Mouse (Mus musculus): ENCODE measurements around the gene Cnr2. TPM values are rescaled to one million over a fixed set of nuclear protein-coding genes. Genes with fewer than 3 reads are reported as not detected.

The Cnr2 gene
- polyA plus RNA-seq, 1 experiment from 2014 or later = 0.55 TPM

DNA sequence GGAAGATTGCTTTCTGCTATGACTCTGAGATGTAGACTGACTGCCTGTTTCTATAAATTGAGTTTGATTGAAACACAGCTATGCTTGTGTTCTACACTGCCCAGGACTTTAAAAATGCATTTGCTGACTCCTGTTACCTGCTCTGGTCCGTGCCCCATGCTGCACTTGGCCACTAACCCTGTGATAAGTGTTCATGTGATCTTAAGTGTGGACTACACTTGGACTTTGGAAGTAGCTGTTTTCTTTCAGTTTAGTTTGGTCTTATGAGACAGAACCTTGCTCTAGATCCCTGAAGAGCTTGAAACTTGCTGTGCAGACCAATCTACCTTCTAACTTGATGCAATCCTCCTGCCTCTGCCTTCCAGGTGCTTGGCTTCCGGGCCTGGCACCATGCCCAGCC lies 29.2 kb downstream of the Cnr2 start:
- H3K36me3 ChIP-seq = 0 out of 2 replicates have a peak, but pooled peaks cover 5% of the 10 kb centered on the region
- no peak overlapping the region for H3K27ac ChIP-seq
- no peak for ATAC-seq (replicated peaks; ENCODE audit: insufficient number of reproducible peaks, insufficient read depth, low FRiP score, low read depth)
- no peak overlapping the region for H3K4me3 ChIP-seq
- H3K4me2 ChIP-seq = no peak overlapping the region
- H3K9ac ChIP-seq = no peak overlapping the region
- H3K27me3 ChIP-seq = no peaks in the 10 kb centered on the region
- WGBS = 91% methylated on average over 2 of the region's 2 CpGs
- peaks cover 20% of the 10 kb centered on the region for H3K4me1 ChIP-seq (replicated peaks)
- H3K9me3 ChIP-seq (replicated peaks) = no peaks in the 10 kb centered on the region

DNA sequence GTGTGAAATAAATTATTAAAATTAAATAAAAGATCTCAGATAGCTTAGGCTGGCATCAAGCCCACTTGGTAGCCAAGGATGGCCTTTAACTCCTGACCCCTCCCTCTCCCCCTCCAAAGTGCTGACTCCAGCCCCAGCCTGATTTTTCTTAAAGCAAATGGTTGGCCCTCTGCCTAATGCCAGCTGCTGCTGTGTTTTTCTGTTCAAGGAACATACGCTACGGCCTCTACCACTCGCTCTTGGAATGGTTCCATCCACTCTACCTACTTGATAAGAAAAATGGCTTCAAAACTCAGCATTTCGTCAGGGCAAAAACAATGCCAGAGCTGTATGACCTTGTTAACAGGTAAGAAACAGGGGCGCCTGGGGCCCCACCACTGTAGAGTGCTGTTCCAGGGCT lies 30.1 kb downstream of the Cnr2 start:
- no peak overlapping the region for H3K4me2 ChIP-seq
- H3K27me3 ChIP-seq = no peaks in the 10 kb centered on the region
- no peak overlapping the region for H3K9ac ChIP-seq
- 50% methylated on average over 5 of the region's 5 CpGs for WGBS
- ATAC-seq (replicated peaks; ENCODE audit: insufficient number of reproducible peaks, insufficient read depth, low FRiP score, low read depth) = no peak
- 0 out of 2 replicates have a peak, but pooled peaks cover 5% of the 10 kb centered on the region for H3K36me3 ChIP-seq
- peak overlapping the region; percentile 11; the same call in 1 of the 2 replicates for H3K27ac ChIP-seq
- no peak overlapping the region for H3K4me3 ChIP-seq
- H3K9me3 ChIP-seq (replicated peaks) = no peaks in the 10 kb centered on the region
- peaks cover 20% of the 10 kb centered on the region for H3K4me1 ChIP-seq (replicated peaks)

DNA sequence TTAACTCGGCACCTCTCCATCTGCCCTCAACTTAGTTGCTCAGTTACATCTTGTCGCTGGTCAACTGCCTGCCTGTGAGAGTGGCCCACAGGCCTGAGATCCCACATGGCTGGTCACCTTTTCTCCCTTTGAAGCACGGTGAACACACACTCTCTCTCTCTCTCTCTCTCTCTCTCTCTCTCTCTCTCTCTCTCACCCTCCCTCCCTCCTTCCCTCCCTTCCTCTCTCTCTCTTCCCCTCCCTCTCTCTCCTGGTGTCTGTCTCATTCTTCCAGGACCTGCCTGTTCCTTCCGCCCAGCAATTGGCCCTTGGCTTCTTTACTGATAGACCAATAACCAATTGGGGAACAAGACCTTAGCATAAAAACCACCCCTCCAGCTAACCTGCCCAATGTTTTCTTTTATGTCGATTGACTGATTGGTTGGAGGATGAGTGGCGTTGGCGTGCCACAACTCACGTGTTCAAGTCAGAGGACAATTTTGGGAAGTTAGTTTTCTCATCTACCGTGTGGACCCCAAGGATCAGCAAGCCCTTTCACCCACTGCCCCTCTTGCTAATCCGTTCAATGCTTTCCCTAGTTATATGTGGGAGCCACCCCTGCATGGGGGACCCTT lies 31.1 kb downstream of the Cnr2 start:
- no peaks in the 10 kb centered on the region for H3K27me3 ChIP-seq
- H3K36me3 ChIP-seq = 0 out of 2 replicates have a peak, but pooled peaks cover 5% of the 10 kb centered on the region
- no peak overlapping the region for H3K4me2 ChIP-seq
- no peak overlapping the region for H3K4me3 ChIP-seq
- WGBS = 75% methylated on average over 10 of the region's 10 CpGs
- H3K4me1 ChIP-seq (replicated peaks) = peaks cover 19% of the 10 kb centered on the region
- no peak overlapping the region for H3K27ac ChIP-seq
- no peak overlapping the region for H3K9ac ChIP-seq
- no peak for ATAC-seq (replicated peaks; ENCODE audit: insufficient number of reproducible peaks, insufficient read depth, low FRiP score, low read depth)
- no peaks in the 10 kb centered on the region for H3K9me3 ChIP-seq (replicated peaks)

DNA sequence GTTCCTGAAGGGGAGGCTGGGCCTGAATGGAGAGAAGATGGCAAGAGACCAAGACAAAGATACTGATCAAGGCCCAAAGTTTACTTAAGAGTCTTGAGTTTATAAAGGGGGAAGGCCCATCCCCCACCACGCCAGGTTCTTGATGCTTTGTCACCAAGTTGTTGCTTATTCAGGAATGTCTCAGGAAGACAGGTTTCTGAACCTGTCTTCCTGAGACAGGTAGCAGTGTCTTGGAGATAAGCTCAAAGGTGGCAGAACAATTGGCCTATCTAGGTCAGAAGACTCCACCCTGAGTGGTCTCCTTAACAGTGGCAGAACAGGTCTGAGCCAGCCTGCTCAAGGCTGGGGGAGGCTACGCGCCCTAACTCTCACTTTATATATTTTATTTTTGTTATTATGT lies 31.7 kb downstream of the Cnr2 start:
- Histone ChIP-seq H3K9me3 (replicated peaks) (no peaks in the 10 kb centered on the region), H3K9ac (no peak overlapping the region), H3K4me3 (no peak overlapping the region), H3K27me3 (no peaks in the 10 kb centered on the region), H3K4me1 (replicated peaks) (peaks cover 13% of the 10 kb centered on the region), H3K27ac (no peak overlapping the region), H3K4me2 (no peak overlapping the region), H3K36me3 (0 out of 2 replicates have a peak, but pooled peaks cover 5% of the 10 kb centered on the region)
- 91% methylated on average over 3 of the region's 3 CpGs for WGBS
- ATAC-seq (replicated peaks; ENCODE audit: insufficient number of reproducible peaks, insufficient read depth, low FRiP score, low read depth) = no peak

DNA sequence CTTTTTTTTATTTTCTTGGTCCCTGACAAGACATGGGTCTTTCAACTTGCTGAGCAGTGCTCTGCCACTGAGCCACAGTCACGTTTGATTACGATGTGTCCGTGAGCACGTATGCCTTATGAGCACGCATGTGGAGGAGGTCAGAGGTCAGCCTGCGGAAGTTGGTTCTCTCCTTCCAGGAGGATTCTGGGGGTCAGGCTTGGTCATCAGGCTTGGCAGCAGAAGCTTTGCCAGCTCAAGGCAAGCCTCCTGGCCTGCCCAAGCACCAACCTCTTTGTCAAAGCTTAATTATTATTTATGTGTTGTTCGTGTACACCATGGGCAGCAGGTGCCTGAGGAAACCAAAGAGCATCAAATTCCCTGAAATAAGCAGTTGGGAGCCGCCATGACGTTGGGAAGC lies 33.2 kb downstream of the Cnr2 start:
- Histone ChIP-seq H3K27ac (no peak overlapping the region), H3K36me3 (peaks cover 11% of the 10 kb centered on the region; the same call in 1 of the 2 replicates), H3K27me3 (no peaks in the 10 kb centered on the region), H3K9me3 (replicated peaks) (no peaks in the 10 kb centered on the region), H3K4me3 (no peak overlapping the region), H3K9ac (no peak overlapping the region), H3K4me1 (replicated peaks) (peaks cover 10% of the 10 kb centered on the region), H3K4me2 (no peak overlapping the region)
- no peak for ATAC-seq (replicated peaks; ENCODE audit: insufficient number of reproducible peaks, insufficient read depth, low FRiP score, low read depth)
- WGBS = 91% methylated on average over 9 of the region's 9 CpGs

DNA sequence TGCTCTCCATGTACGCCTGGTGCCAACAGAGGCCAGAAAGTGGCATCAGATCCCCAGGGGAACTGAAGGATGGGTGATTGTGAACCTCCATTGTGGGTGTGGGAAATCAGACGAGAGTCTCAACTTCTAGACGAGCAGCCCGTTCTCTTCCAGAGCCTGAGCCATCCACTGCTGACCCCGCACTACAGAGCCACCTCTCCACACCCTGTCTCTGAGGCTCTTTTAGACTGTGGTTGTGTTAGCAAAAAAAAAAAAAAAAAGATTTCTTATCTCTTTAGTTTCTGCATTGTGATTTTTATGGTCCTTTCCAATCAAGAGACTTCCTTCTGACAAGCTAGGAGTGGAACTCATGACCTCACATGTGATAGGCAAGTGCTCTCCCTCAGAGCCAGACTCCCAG lies 34.2 kb downstream of the Cnr2 start:
- no peaks in the 10 kb centered on the region for H3K9me3 ChIP-seq (replicated peaks)
- WGBS = 83% methylated on average over 5 of the region's 5 CpGs
- no peak overlapping the region for H3K4me2 ChIP-seq
- no peaks in the 10 kb centered on the region for H3K27me3 ChIP-seq
- H3K9ac ChIP-seq = no peak overlapping the region
- no peak for ATAC-seq (replicated peaks; ENCODE audit: insufficient number of reproducible peaks, insufficient read depth, low FRiP score, low read depth)
- peaks cover 10% of the 10 kb centered on the region for H3K4me1 ChIP-seq (replicated peaks)
- H3K27ac ChIP-seq = no peak overlapping the region
- peaks cover 17% of the 10 kb centered on the region; the same call in 1 of the 2 replicates for H3K36me3 ChIP-seq
- no peak overlapping the region for H3K4me3 ChIP-seq

DNA sequence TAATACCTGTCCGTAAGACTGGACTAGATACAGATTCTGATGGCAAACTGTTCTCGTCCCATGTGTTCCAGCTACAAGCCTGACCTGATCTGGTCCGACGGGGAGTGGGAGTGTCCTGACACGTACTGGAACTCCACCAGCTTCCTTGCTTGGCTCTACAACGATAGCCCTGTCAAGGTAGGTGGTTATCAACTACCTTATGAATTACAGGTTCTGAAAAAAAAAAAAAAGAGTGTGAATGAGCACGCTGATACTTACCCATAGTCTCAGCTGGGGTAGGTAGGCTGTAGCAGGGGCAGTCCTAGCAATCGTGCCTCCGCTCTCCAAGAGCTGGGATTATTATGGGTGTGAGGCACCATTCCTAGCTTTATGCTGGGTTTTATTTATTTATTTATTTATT lies 34.6 kb downstream of the Cnr2 start:
- Histone ChIP-seq H3K27me3 (no peaks in the 10 kb centered on the region), H3K36me3 (peaks cover 17% of the 10 kb centered on the region; the same call in 1 of the 2 replicates), H3K27ac (no peak overlapping the region), H3K9ac (no peak overlapping the region), H3K9me3 (replicated peaks) (no peaks in the 10 kb centered on the region), H3K4me1 (replicated peaks) (peaks cover 10% of the 10 kb centered on the region), H3K4me3 (no peak overlapping the region), H3K4me2 (no peak overlapping the region)
- no peak for ATAC-seq (replicated peaks; ENCODE audit: insufficient number of reproducible peaks, insufficient read depth, low FRiP score, low read depth)
- WGBS = 82% methylated on average over 9 of the region's 9 CpGs

DNA sequence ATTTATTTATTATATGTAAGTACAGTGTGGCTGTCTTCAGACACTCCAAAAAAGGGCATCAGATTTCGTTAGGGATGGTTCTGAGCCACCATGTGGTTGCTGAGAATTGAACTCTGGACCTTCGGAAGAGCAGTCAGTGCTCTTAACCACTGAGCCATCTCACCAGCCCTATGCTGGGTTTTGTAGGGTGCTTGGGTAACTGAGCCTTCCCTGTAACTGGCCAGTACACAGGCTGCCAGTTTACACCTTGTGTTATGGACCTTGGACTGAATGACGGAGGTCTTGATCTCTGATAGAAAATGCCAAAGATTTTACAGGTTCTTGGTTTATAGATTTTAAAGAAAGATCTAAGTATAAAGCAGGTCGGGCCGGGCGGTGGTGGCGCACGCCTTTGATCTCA lies 35.0 kb downstream of the Cnr2 start:
- H3K4me2 ChIP-seq = no peak overlapping the region
- H3K4me3 ChIP-seq = no peak overlapping the region
- WGBS = 95% methylated on average over 8 of the region's 8 CpGs
- H3K9me3 ChIP-seq (replicated peaks) = no peaks in the 10 kb centered on the region
- H3K36me3 ChIP-seq = peaks cover 17% of the 10 kb centered on the region; the same call in 1 of the 2 replicates
- no peak overlapping the region for H3K27ac ChIP-seq
- H3K27me3 ChIP-seq = no peaks in the 10 kb centered on the region
- H3K9ac ChIP-seq = no peak overlapping the region
- H3K4me1 ChIP-seq (replicated peaks) = peaks cover 8% of the 10 kb centered on the region
- no peak for ATAC-seq (replicated peaks; ENCODE audit: insufficient number of reproducible peaks, insufficient read depth, low FRiP score, low read depth)

DNA sequence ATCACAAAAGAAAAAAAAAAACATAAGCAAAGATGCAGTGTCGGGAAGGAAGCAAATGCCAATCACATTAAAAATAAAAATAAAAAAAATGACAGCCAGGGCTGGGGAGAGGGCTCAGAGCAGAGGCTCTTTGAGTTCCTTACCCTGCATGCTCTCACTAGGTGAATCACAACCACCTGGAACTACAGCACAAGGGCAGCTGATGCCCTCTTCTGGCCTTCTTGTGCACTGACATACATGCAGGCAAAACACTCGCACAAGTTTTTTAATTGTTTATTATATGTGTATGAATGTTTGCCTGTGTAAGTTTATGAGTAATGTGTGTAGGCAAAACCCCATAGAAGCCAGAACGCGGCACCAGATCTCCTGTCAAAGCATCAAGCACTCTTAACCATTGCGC lies 36.6 kb downstream of the Cnr2 start:
- H3K27ac ChIP-seq = no peak overlapping the region
- H3K9ac ChIP-seq = no peak overlapping the region
- WGBS = 69% methylated on average over 5 of the region's 5 CpGs
- no peak overlapping the region for H3K4me2 ChIP-seq
- ATAC-seq (replicated peaks; ENCODE audit: insufficient number of reproducible peaks, insufficient read depth, low FRiP score, low read depth) = no peak
- no peaks in the 10 kb centered on the region for H3K9me3 ChIP-seq (replicated peaks)
- H3K27me3 ChIP-seq = no peaks in the 10 kb centered on the region
- no peak overlapping the region for H3K4me3 ChIP-seq
- H3K4me1 ChIP-seq (replicated peaks) = 0 out of 2 replicates have a peak, but pooled peaks cover 7% of the 10 kb centered on the region
- H3K36me3 ChIP-seq = peaks cover 13% of the 10 kb centered on the region; the same call in 1 of the 2 replicates

DNA sequence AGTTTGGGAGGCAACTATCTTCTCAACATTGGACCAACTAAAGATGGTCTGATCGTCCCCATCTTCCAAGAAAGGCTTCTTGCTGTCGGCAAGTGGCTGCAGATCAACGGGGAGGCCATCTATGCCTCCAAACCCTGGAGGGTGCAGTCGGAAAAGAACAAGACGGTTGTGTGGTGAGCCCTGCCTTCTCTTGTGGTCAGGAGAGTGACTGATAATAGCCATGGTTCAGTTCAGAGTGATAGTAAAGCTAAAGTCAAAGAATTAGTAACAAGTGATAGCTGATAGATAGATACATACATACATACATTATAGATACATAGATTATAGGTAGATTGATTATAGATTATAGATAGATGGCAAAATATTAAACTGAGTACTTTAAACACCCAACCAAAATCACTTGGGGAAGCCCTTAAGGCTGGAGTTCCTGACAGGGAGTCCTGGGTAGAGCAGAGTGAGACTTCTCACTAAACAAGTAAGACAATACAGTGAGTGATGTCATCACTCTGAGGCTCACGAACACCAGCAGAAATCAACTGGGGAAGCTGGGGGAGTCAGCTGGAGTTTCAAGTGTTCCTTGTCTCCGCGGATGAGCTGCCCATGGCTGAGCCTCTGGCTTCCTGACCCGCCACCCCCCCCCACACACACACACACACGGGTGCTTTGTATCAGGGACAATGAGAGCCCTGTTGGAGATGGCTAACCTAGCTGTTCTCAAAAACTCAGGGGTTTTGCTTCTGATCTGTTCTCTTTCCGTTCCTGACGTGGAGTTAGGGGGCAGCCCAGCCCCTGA lies 39.7 kb downstream of the Cnr2 start:
- Histone ChIP-seq H3K4me3 (no peak overlapping the region), H3K9ac (no peak overlapping the region), H3K27ac (peak overlapping the region; percentile 48), H3K4me1 (replicated peaks) (0 out of 2 replicates have a peak, but pooled peaks cover 7% of the 10 kb centered on the region), H3K9me3 (replicated peaks) (no peaks in the 10 kb centered on the region), H3K36me3 (peaks cover 20% of the 10 kb centered on the region; the same call in 1 of the 2 replicates), H3K4me2 (no peak overlapping the region), H3K27me3 (no peaks in the 10 kb centered on the region)
- peak; percentile 39; the same call in 1 of the 2 replicates for ATAC-seq (replicated peaks; ENCODE audit: insufficient number of reproducible peaks, insufficient read depth, low FRiP score, low read depth)
- WGBS = 50% methylated on average over 12 of the region's 12 CpGs

DNA sequence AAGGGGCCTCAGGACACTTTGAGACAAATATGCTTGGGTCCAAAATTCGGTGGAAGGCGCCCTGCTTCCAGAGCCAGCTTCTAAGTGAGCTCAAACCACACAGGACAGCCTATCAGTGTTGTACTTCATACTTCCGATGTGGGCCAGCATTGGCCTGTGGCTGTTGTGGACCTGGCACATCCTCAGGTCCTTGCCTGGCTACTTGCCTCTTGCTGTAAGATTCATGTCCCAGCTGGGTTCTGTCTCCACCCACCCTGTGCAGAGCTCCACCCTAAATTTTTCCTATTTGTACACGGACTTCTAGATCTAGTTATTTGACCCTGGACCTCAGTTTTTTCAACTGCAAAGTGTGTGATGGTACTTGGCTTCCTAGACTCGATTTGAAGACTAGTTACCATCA lies 40.3 kb downstream of the Cnr2 start:
- no peak overlapping the region for H3K4me2 ChIP-seq
- WGBS = 57% methylated on average over 5 of the region's 5 CpGs
- H3K4me3 ChIP-seq = no peak overlapping the region
- no peak overlapping the region for H3K9ac ChIP-seq
- peaks cover 20% of the 10 kb centered on the region; the same call in 1 of the 2 replicates for H3K36me3 ChIP-seq
- ATAC-seq (replicated peaks; ENCODE audit: insufficient number of reproducible peaks, insufficient read depth, low FRiP score, low read depth) = no peak
- H3K27me3 ChIP-seq = no peaks in the 10 kb centered on the region
- H3K9me3 ChIP-seq (replicated peaks) = no peaks in the 10 kb centered on the region
- H3K4me1 ChIP-seq (replicated peaks) = 0 out of 2 replicates have a peak, but pooled peaks cover 7% of the 10 kb centered on the region
- peak overlapping the region; percentile 48 for H3K27ac ChIP-seq

All from heart, embryonic 15.5 days (tissue).